Mouse (Mus musculus) right cerebral cortex, postnatal 36 days (tissue): ENCODE measurements around the gene Mcu.

Experiments used
- DNase-seq, 2 experiments: peaks; one replicate each; pipeline ENCODE4 v3.0.0; 2022; ENCODE audit warnings: low spot score in 2 of 2, mixed read lengths in 1 of 2

Gene Mcu

GRCm38 (mm10) chr10:59494044-59494443 is 122.4 kb downstream of the Mcu start:
- no peak for DNase-seq

- no peak for DNase-seq
These were observed 125.6 kb downstream of the Mcu start for GRCm38 (mm10) chr10:59490920-59491319.

GRCm38 (mm10) chr10:59489411-59489810 is 127.1 kb downstream of the Mcu start:
- DNase-seq = no peak

- no peak for DNase-seq
These were observed 129.1 kb downstream of the Mcu start for GRCm38 (mm10) chr10:59487351-59487750.

GRCm38 (mm10) chr10:59484318-59484717 is 132.2 kb downstream of the Mcu start:
- no peak for DNase-seq

GRCm38 (mm10) chr10:59481381-59481780 is 135.1 kb downstream of the Mcu start:
- no peak for DNase-seq

GRCm38 (mm10) chr10:59470451-59470850 is 146.0 kb downstream of the Mcu start:
- DNase-seq = no peak

GRCm38 (mm10) chr10:59467297-59467696 is 149.2 kb downstream of the Mcu start:
- no peak for DNase-seq

GRCm38 (mm10) chr10:59466626-59467025 is 149.9 kb downstream of the Mcu start:
- no peak for DNase-seq

GRCm38 (mm10) chr10:59465546-59465945 is 150.9 kb downstream of the Mcu start:
- DNase-seq = no peak

GRCm38 (mm10) chr10:59462307-59462706 is 154.2 kb downstream of the Mcu start:
- DNase-seq = no peak

- peak; percentile 36 to 43 for DNase-seq
These were observed 156.7 kb downstream of the Mcu start for GRCm38 (mm10) chr10:59459767-59460166.

GRCm38 (mm10) chr10:59454631-59455030 is 161.9 kb downstream of the Mcu start:
- DNase-seq = no peak

- no peak for DNase-seq
These were observed 164.7 kb downstream of the Mcu start for GRCm38 (mm10) chr10:59451839-59452238.

- DNase-seq = peak; percentile 22 to 50
These were observed 168.9 kb downstream of the Mcu start for GRCm38 (mm10) chr10:59447546-59447945.

- DNase-seq = no peak
These were observed 169.5 kb downstream of the Mcu start for GRCm38 (mm10) chr10:59446911-59447437.

GRCm38 (mm10) chr10:59444635-59445034 is 171.9 kb downstream of the Mcu start:
- DNase-seq = no peak

- DNase-seq = no peak
These were observed 172.4 kb downstream of the Mcu start for GRCm38 (mm10) chr10:59444106-59444505.

GRCm38 (mm10) chr10:59443212-59443611 is 173.3 kb downstream of the Mcu start:
- DNase-seq = no peak

GRCm38 (mm10) chr10:59441735-59442134 is 174.8 kb downstream of the Mcu start, which contains the start of gene Oit3:
Gene Oit3 (minus strand): TSS chr10:59441778.
- no peak for DNase-seq

- no peak for DNase-seq
These were observed 176.3 kb downstream of the Mcu start for GRCm38 (mm10) chr10:59440177-59440576.

- DNase-seq = no peak
These were observed 177.0 kb downstream of the Mcu start for GRCm38 (mm10) chr10:59439508-59439931.

GRCm38 (mm10) chr10:59438651-59439050 is 177.8 kb downstream of the Mcu start:
- no peak for DNase-seq

- no peak for DNase-seq
These were observed 180.7 kb downstream of the Mcu start for GRCm38 (mm10) chr10:59435746-59436145.
